Mouse (Mus musculus) cerebellum, adult 11 months (tissue): ENCODE measurements around the gene Olfr1208.

Experiments used
- DNase-seq: peaks from one replicate; pipeline ENCODE4 v3.0.0; 2022

The Olfr1208 gene

DNA sequence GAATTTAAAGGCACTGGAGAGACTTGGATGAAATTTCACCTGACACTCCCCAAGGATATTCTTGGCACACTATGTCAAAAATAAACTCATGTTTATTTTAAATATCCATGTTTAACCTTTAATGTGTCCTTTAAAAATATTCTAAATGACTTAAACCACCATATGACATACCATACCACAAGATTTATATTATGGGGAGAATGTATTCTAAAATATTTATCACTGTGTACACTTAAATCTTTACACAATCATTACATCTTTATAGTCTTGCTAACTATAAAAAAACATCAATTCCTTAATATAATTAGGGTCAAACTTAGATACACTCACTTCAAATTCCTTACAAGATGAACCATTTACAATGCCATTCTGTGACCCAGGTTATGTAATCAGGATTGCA lies at the start of gene Olfr1208:
TSS of gene Olfr1208 (minus strand) at position 101 of the 400 bp plus-strand sequence.
- DNase-seq, result no peak

DNA sequence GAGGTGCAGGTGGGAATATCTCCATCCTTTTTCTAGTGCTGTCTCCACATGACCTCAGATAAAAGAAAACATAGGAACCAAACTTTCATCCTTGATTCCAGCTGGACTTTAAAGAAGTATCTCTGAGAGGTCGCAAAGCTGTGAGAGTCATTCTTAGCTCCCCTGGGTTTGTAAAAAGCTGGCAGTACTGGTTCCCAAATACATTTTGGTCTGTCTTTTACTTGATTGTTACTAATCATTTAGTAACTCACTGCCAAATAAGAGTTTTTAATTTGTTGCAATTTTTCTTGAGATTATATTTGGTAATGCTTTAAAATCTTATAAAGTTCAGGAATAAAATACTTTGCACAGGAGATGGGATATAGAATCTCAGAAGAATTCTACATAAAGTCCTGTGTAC lies 35.9 kb upstream of the Olfr1208 start, which contains the start of gene Olfr1211:
TSS of gene Olfr1211 (minus strand) at position 101 of the 400 bp plus-strand sequence.
- DNase-seq, result no peak

DNA sequence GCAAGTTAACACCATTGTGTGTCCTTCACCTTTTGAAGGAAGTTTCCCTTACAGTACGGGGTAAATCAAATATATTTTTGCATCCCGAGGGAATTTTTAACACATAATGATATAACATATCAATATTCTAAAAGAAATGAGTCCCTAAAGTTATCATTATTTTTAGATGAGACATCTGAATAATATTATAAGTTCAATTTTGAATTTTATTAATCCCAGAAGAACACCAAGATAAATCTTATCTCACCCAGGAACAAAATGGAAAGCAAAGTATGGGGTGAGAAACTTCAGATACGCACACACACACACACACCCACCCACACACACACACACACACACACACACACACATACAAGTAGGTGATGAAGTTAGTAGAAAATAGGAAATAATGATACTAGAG lies 12.9 kb upstream of the Olfr1208 start, which contains the start of gene Olfr1209:
TSS of gene Olfr1209 (minus strand) at position 101 of the 400 bp plus-strand sequence.
- no peak for DNase-seq

DNA sequence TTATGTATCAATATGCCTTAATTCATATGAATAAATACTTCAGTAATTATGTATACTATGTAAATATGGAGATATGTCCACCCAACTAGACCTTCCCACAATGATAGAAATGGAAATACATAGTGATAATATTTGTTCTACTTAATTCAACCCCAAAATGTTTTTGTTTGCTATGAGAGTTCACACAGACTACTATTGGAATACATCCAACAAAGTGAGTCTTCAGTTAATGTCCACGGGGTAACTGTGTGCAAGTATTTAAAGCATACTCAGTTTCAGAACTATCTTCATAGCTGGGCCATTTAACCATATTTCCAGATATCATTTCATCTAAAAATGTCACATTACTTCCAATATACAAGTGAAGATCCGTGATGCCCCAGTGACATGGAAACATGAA lies 39.2 kb downstream of the Olfr1208 start, which contains the start of gene Olfr1206:
TSS of gene Olfr1206 (plus strand) at position 301 of the 400 bp plus-strand sequence.
- DNase-seq, result no peak

DNA sequence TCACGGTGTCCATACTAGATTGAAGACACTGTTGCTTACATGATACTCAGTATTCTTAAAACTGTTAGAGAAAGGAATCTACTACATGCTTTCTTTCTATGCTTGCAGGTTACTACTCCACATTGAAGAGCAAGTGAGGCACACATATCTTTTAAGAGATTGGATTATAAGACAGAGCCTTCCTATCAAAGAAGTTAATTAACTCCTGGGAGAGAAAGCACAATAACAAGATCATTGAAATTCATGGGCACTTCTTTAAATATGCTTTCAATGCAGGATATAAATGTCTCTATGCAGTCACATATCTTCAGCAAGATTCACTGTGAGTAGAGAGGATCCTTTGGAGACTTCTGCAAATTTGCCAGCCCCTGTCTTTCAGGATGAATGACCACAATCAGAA lies 53.1 kb downstream of the Olfr1208 start, which contains the start of gene Olfr1204:
TSS of gene Olfr1204 (plus strand) at position 301 of the 400 bp plus-strand sequence.
- no peak for DNase-seq
